Mouse (Mus musculus): ENCODE measurements at regions not wholly inside any gene's neighbourhood (a gene's known extent, or its start where the extent isn't known, plus 50 kb on each side); places are given as distances from the start of the nearest gene placed in this dataset.

GRCm38 (mm10) chr13:63643394-63643793 lies 70.0 kb upstream of the Ptch1 start:
- no peaks in the 10 kb centered on the region for H3K4me1 ChIP-seq (replicated peaks; ENCODE audit: control insufficient read depth, insufficient read depth, low read length)
- DNase-seq: no peak
- no peaks in the 10 kb centered on the region for H3K27me3 ChIP-seq (ENCODE audit: control insufficient read depth, insufficient read depth, low read length)
- no peaks in the 10 kb centered on the region for H3K36me3 ChIP-seq (ENCODE audit: control insufficient read depth, insufficient read depth, low read length)
- WGBS: 73% methylated on average over 2 of the region's 2 CpGs
- no peak for TF ChIP-seq CTCF (IDR thresholded peaks at IDR 0.05; ENCODE audit: borderline replicate concordance, control insufficient read depth, extremely low read depth, insufficient read depth, low read length, poor library complexity)
- no peak for TF ChIP-seq POLR2A (IDR thresholded peaks at IDR 0.05; ENCODE audit: control insufficient read depth, extremely low read depth, insufficient read depth, low read length, poor library complexity)
- H3K27ac ChIP-seq (ENCODE audit: control insufficient read depth, insufficient read depth, low read length): no peak overlapping the region
- H3K4me3 ChIP-seq (ENCODE audit: control insufficient read depth, insufficient read depth, low read length): no peak overlapping the region

DNA sequence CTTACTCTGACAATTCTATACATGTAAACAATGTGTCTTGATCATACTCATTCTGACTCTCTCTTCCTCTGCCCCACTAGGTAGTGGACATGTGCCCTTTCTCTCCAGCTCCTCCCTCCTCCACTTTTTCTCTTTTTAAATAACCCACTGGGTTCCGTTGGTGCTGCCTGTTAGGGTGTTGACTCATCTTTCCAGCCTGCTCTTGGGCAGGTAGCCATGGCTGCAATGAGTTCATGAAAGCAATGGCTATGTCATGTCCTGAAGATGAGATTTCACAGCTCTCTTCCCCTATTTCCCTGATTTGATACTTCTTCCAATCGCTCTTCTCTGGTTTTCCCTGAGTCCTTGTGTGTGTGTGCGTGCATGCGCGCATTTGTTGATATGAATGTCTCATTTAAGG lies 70.9 kb upstream of the Ptch1 start:
- Histone ChIP-seq H3K4me3 (ENCODE audit: control insufficient read depth, insufficient read depth, low read length) (no peak overlapping the region), H3K27me3 (ENCODE audit: control insufficient read depth, insufficient read depth, low read length) (no peaks in the 10 kb centered on the region), H3K4me1 (replicated peaks; ENCODE audit: control insufficient read depth, insufficient read depth, low read length) (no peaks in the 10 kb centered on the region), H3K36me3 (ENCODE audit: control insufficient read depth, insufficient read depth, low read length) (no peaks in the 10 kb centered on the region), H3K27ac (ENCODE audit: control insufficient read depth, insufficient read depth, low read length) (no peak overlapping the region)
- 92% methylated on average over 5 of the region's 5 CpGs for WGBS
- no peak for DNase-seq
- TF ChIP-seq CTCF (IDR thresholded peaks at IDR 0.05; ENCODE audit: borderline replicate concordance, control insufficient read depth, extremely low read depth, insufficient read depth, low read length, poor library complexity) (no peak), POLR2A (IDR thresholded peaks at IDR 0.05; ENCODE audit: control insufficient read depth, extremely low read depth, insufficient read depth, low read length, poor library complexity) (no peak)

DNA sequence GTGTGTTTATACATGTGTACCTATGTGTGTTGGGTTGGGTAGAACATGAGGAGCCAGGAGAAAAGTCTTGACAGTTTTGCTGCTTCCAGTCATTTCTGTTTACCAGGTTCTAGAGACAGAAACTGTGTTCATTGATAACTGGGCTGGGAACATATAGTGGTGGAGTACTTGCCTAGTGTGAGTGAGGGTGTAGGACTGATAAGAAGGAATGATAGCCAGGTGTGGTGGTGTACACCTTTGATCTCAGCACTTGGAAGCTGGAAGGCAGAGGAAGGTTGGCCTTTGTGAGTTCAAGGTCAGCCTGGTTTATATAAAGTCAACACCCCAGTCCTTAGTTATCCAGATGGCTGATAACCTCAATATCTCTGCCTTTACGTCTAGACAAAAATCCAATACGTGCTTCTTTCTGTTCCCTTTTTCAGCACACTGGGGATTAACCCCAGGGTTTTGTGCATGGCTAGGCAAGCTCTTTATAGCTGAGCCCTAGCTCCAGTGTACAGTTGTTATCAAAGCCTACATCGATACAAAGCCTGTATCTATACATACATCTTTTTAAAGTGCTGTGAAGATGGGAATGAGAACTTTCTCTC lies 75.8 kb upstream of the Ptch1 start:
- TF ChIP-seq POLR2A (IDR thresholded peaks at IDR 0.05; ENCODE audit: control insufficient read depth, extremely low read depth, insufficient read depth, low read length, poor library complexity) (no peak), CTCF (IDR thresholded peaks at IDR 0.05; ENCODE audit: borderline replicate concordance, control insufficient read depth, extremely low read depth, insufficient read depth, low read length, poor library complexity) (no peak)
- H3K4me1 ChIP-seq (replicated peaks; ENCODE audit: control insufficient read depth, insufficient read depth, low read length): no peaks in the 10 kb centered on the region
- H3K36me3 ChIP-seq (ENCODE audit: control insufficient read depth, insufficient read depth, low read length): no peaks in the 10 kb centered on the region
- WGBS: 90% methylated on average over 3 of the region's 3 CpGs
- H3K4me3 ChIP-seq (ENCODE audit: control insufficient read depth, insufficient read depth, low read length): no peak overlapping the region
- DNase-seq: no peak
- no peaks in the 10 kb centered on the region for H3K27me3 ChIP-seq (ENCODE audit: control insufficient read depth, insufficient read depth, low read length)
- no peak overlapping the region for H3K27ac ChIP-seq (ENCODE audit: control insufficient read depth, insufficient read depth, low read length)

- Histone ChIP-seq H3K4me3 (ENCODE audit: control insufficient read depth, insufficient read depth, low read length) (no peak overlapping the region), H3K27me3 (ENCODE audit: control insufficient read depth, insufficient read depth, low read length) (no peaks in the 10 kb centered on the region), H3K4me1 (replicated peaks; ENCODE audit: control insufficient read depth, insufficient read depth, low read length) (no peaks in the 10 kb centered on the region), H3K27ac (ENCODE audit: control insufficient read depth, insufficient read depth, low read length) (no peak overlapping the region), H3K36me3 (ENCODE audit: control insufficient read depth, insufficient read depth, low read length) (no peaks in the 10 kb centered on the region)
- 93% methylated on average over 6 of the region's 6 CpGs for WGBS
- no peak for TF ChIP-seq POLR2A (IDR thresholded peaks at IDR 0.05; ENCODE audit: control insufficient read depth, extremely low read depth, insufficient read depth, low read length, poor library complexity)
- TF ChIP-seq CTCF (IDR thresholded peaks at IDR 0.05; ENCODE audit: borderline replicate concordance, control insufficient read depth, extremely low read depth, insufficient read depth, low read length, poor library complexity): no peak
- DNase-seq: no peak
These were observed 81.1 kb upstream of the Ptch1 start for GRCm38 (mm10) chr13:63654514-63654913.

GRCm38 (mm10) chr13:63657115-63657514 lies 83.7 kb upstream of the Ptch1 start:
- TF ChIP-seq CTCF (IDR thresholded peaks at IDR 0.05; ENCODE audit: borderline replicate concordance, control insufficient read depth, extremely low read depth, insufficient read depth, low read length, poor library complexity) (no peak), POLR2A (IDR thresholded peaks at IDR 0.05; ENCODE audit: control insufficient read depth, extremely low read depth, insufficient read depth, low read length, poor library complexity) (no peak)
- DNase-seq: no peak
- Histone ChIP-seq H3K36me3 (ENCODE audit: control insufficient read depth, insufficient read depth, low read length) (no peaks in the 10 kb centered on the region), H3K27me3 (ENCODE audit: control insufficient read depth, insufficient read depth, low read length) (no peaks in the 10 kb centered on the region), H3K4me3 (ENCODE audit: control insufficient read depth, insufficient read depth, low read length) (no peak overlapping the region), H3K27ac (ENCODE audit: control insufficient read depth, insufficient read depth, low read length) (no peak overlapping the region), H3K4me1 (replicated peaks; ENCODE audit: control insufficient read depth, insufficient read depth, low read length) (no peaks in the 10 kb centered on the region)
- WGBS: 93% methylated on average over 8 of the region's 8 CpGs

- no peaks in the 10 kb centered on the region for H3K27me3 ChIP-seq (ENCODE audit: control insufficient read depth, insufficient read depth, low read length)
- no peak for TF ChIP-seq CTCF (IDR thresholded peaks at IDR 0.05; ENCODE audit: borderline replicate concordance, control insufficient read depth, extremely low read depth, insufficient read depth, low read length, poor library complexity)
- no peak for TF ChIP-seq POLR2A (IDR thresholded peaks at IDR 0.05; ENCODE audit: control insufficient read depth, extremely low read depth, insufficient read depth, low read length, poor library complexity)
- WGBS: 94% methylated on average over 7 of the region's 7 CpGs
- no peak overlapping the region for H3K4me3 ChIP-seq (ENCODE audit: control insufficient read depth, insufficient read depth, low read length)
- no peak for DNase-seq
- peaks cover 3% of the 10 kb centered on the region; the same call in 1 of the 2 replicates for H3K4me1 ChIP-seq (replicated peaks; ENCODE audit: control insufficient read depth, insufficient read depth, low read length)
- H3K27ac ChIP-seq (ENCODE audit: control insufficient read depth, insufficient read depth, low read length): no peak overlapping the region
- no peaks in the 10 kb centered on the region for H3K36me3 ChIP-seq (ENCODE audit: control insufficient read depth, insufficient read depth, low read length)
These were observed 86.0 kb upstream of the Ptch1 start for GRCm38 (mm10) chr13:63659412-63659811.

- 78% methylated on average over 4 of the region's 4 CpGs for WGBS
These were observed 87.0 kb upstream of the Ptch1 start for GRCm38 (mm10) chr13:63660431-63660830.

More at GRCm38 (mm10) chr13:63660431-63660830, 87.0 kb upstream of the Ptch1 start:
- no peaks in the 10 kb centered on the region for H3K27me3 ChIP-seq (ENCODE audit: control insufficient read depth, insufficient read depth, low read length)
- no peaks in the 10 kb centered on the region for H3K36me3 ChIP-seq (ENCODE audit: control insufficient read depth, insufficient read depth, low read length)
- no peak for DNase-seq
- no peak overlapping the region for H3K4me3 ChIP-seq (ENCODE audit: control insufficient read depth, insufficient read depth, low read length)
- TF ChIP-seq CTCF (IDR thresholded peaks at IDR 0.05; ENCODE audit: borderline replicate concordance, control insufficient read depth, extremely low read depth, insufficient read depth, low read length, poor library complexity) (no peak), POLR2A (IDR thresholded peaks at IDR 0.05; ENCODE audit: control insufficient read depth, extremely low read depth, insufficient read depth, low read length, poor library complexity) (no peak)
- peaks cover 3% of the 10 kb centered on the region; the same call in 1 of the 2 replicates for H3K4me1 ChIP-seq (replicated peaks; ENCODE audit: control insufficient read depth, insufficient read depth, low read length)
- H3K27ac ChIP-seq (ENCODE audit: control insufficient read depth, insufficient read depth, low read length): no peak overlapping the region
